Mouse (Mus musculus): ENCODE measurements around the gene Itgae. TPM values are rescaled to one million over a fixed set of nuclear protein-coding genes. Genes with fewer than 3 reads are reported as not detected.

Itgae gene
- polyA plus RNA-seq, 1 experiment from 2014 or later: 0.19 TPM

DNA sequence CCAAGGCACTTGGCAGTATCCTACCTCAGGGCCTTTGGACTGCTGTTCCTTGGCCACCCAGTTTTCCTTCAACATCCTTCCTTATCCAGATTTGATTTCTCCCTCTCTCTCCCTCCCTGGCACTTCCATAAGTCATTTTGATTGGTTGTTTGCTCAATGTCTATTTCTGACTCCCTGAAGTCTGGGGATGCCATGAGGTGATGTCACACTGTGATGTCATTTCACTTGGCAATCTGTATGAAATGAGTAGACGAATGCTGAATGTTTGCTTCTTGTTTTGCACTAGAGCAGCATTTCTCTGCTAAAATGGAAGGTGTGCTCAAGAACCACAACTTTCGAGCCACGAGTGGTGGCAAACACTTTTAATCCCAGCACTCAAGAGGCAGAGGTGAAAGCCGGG lies 71.2 kb downstream of the Itgae start:
- H3K27me3 ChIP-seq (replicated peaks): peaks cover 22% of the 10 kb centered on the region
- H3K4me3 ChIP-seq (replicated peaks): no peak overlapping the region
- H3K9ac ChIP-seq: no peak overlapping the region
- peaks cover 3% of the 10 kb centered on the region; the same call in 1 of the 2 replicates for H3K4me1 ChIP-seq (replicated peaks)
- H3K9me3 ChIP-seq: no peaks in the 10 kb centered on the region
- no peak overlapping the region for H3K4me2 ChIP-seq (replicated peaks)
- no peak overlapping the region for H3K27ac ChIP-seq
- WGBS: 87% methylated on average over 4 of the region's 4 CpGs
- H3K36me3 ChIP-seq: no peaks in the 10 kb centered on the region
- ATAC-seq: no peak

DNA sequence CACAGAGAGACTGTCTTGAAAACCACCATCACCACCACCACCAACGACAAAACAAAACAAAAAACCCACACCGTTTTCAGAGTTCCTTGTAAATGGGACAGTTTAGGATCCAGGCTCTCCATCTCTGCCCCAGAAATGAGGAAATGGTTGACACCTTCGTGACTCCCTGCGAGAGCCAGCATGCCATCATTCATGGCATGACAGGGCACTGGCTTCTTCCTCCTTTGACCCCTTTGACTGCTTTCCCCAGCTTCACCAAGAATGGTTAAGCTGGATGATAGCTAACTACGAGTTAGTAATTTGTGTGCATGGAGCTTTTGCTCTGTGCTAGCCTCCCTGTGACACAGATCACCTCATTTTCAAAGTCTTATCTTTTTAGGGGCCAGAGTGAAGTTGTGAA lies 71.9 kb downstream of the Itgae start:
- peaks cover 22% of the 10 kb centered on the region for H3K27me3 ChIP-seq (replicated peaks)
- 56% methylated on average over 5 of the region's 5 CpGs for WGBS
- peaks cover 3% of the 10 kb centered on the region; the same call in 1 of the 2 replicates for H3K4me1 ChIP-seq (replicated peaks)
- no peak overlapping the region for H3K9ac ChIP-seq
- H3K27ac ChIP-seq: no peak overlapping the region
- no peak for ATAC-seq
- no peaks in the 10 kb centered on the region for H3K9me3 ChIP-seq
- no peak overlapping the region for H3K4me2 ChIP-seq (replicated peaks)
- no peaks in the 10 kb centered on the region for H3K36me3 ChIP-seq
- H3K4me3 ChIP-seq (replicated peaks): no peak overlapping the region

DNA sequence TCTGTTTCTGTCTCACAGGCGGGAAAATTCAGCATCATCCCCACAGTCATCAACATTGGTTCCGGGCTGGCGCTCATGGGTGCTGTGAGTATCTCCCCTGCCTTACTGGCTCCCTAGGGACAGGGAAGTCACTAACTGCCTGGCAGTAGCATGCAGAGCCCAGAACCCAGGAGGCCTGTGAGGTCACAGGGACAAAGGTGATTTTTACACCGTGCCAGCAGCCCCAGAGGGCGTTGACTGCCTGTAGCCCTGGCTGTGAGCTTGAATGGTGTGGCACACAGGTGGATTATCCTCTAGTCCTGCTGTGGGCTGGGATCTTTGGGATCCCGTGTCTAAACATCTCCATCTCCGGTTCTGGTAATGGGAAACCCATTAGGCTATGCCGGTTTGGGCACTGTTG lies 77.7 kb downstream of the Itgae start:
- no peak for ATAC-seq
- WGBS: 87% methylated on average over 8 of the region's 8 CpGs

GRCm38 (mm10) chr11:73168576-73168975 lies 78.2 kb downstream of the Itgae start:
- no peak for ATAC-seq
- no peaks in the 10 kb centered on the region for H3K9me3 ChIP-seq
- WGBS: 88% methylated on average over 6 of the region's 6 CpGs

More for the DNA sequence above, 77.7 kb downstream of the Itgae start:
- no peak overlapping the region for H3K27ac ChIP-seq
- no peaks in the 10 kb centered on the region for H3K36me3 ChIP-seq
- no peak overlapping the region for H3K4me3 ChIP-seq (replicated peaks)
- no peak overlapping the region for H3K9ac ChIP-seq
- no peak overlapping the region for H3K4me2 ChIP-seq (replicated peaks)
- no peaks in the 10 kb centered on the region for H3K9me3 ChIP-seq
- H3K4me1 ChIP-seq (replicated peaks): peaks cover 4% of the 10 kb centered on the region; the same call in 1 of the 2 replicates
- H3K27me3 ChIP-seq (replicated peaks): no peaks in the 10 kb centered on the region

GRCm38 (mm10) chr11:73169231-73169630 lies 78.8 kb downstream of the Itgae start:
- no peak overlapping the region for H3K4me2 ChIP-seq (replicated peaks)
- no peak overlapping the region for H3K9ac ChIP-seq
- H3K27ac ChIP-seq: no peak overlapping the region
- no peaks in the 10 kb centered on the region for H3K27me3 ChIP-seq (replicated peaks)
- H3K4me1 ChIP-seq (replicated peaks): peaks cover 4% of the 10 kb centered on the region; the same call in 1 of the 2 replicates
- ATAC-seq: peak; percentile 60; the same call in 1 of the 2 replicates
- no peaks in the 10 kb centered on the region for H3K9me3 ChIP-seq
- peaks cover 3% of the 10 kb centered on the region; the same call in 1 of the 2 replicates for H3K36me3 ChIP-seq
- H3K4me3 ChIP-seq (replicated peaks): no peak overlapping the region
- 43% methylated on average over 4 of the region's 4 CpGs for WGBS

More at GRCm38 (mm10) chr11:73168576-73168975, 78.2 kb downstream of the Itgae start:
- H3K4me2 ChIP-seq (replicated peaks): no peak overlapping the region
- H3K36me3 ChIP-seq: no peaks in the 10 kb centered on the region
- no peak overlapping the region for H3K9ac ChIP-seq
- no peak overlapping the region for H3K4me3 ChIP-seq (replicated peaks)
- H3K27me3 ChIP-seq (replicated peaks): no peaks in the 10 kb centered on the region
- H3K4me1 ChIP-seq (replicated peaks): peaks cover 4% of the 10 kb centered on the region; the same call in 1 of the 2 replicates
- no peak overlapping the region for H3K27ac ChIP-seq

- peaks cover 15% of the 10 kb centered on the region for H3K4me1 ChIP-seq (replicated peaks)
- no peak overlapping the region for H3K4me3 ChIP-seq (replicated peaks)
- WGBS: 38% methylated on average over 5 of the region's 5 CpGs
- H3K36me3 ChIP-seq: peaks cover 3% of the 10 kb centered on the region; the same call in 1 of the 2 replicates
- H3K27ac ChIP-seq: no peak overlapping the region
- no peak overlapping the region for H3K9ac ChIP-seq
- no peak for ATAC-seq
- no peak overlapping the region for H3K4me2 ChIP-seq (replicated peaks)
- no peaks in the 10 kb centered on the region for H3K9me3 ChIP-seq
- H3K27me3 ChIP-seq (replicated peaks): no peaks in the 10 kb centered on the region
Observed at GRCm38 (mm10) chr11:73172186-73172585, 81.8 kb downstream of the Itgae start.

GRCm38 (mm10) chr11:73175612-73176011 lies 85.2 kb downstream of the Itgae start:
- Histone ChIP-seq H3K27ac (0 out of 2 replicates have a peak overlapping the region, but pooled peaks have one; percentile 63), H3K9ac (peak overlapping the region; percentile 74), H3K4me2 (replicated peaks) (peak overlapping the region; percentile 78), H3K4me1 (replicated peaks) (peaks cover 30% of the 10 kb centered on the region), H3K4me3 (replicated peaks) (peak overlapping the region; percentile 94), H3K36me3 (peaks cover 3% of the 10 kb centered on the region; the same call in 1 of the 2 replicates), H3K9me3 (no peaks in the 10 kb centered on the region), H3K27me3 (replicated peaks) (no peaks in the 10 kb centered on the region)
- ATAC-seq: peak; percentile 31
- 28% methylated on average over 8 of the region's 8 CpGs for WGBS

DNA sequence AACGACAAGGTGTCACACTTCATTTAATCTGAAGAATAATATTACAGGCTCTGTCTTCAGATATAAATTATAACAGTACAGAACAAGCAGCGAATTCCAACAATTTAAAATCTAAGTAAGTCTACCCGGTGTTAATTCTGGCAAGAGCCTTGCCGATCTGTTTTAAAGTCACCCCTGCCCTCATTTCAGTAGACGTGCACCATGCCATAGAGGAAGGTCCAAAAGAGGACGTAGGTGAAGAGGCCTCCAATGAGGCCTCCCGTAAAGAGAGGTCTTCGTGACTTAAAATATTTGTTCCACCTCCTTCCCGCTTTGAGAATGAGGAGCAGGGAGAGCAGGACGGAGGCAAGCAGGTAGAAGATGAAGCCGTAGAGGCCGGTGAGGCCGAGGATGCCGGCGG lies 85.8 kb downstream of the Itgae start:
- Histone ChIP-seq H3K4me2 (replicated peaks) (peak overlapping the region; percentile 78), H3K27me3 (replicated peaks) (no peaks in the 10 kb centered on the region), H3K9ac (peak overlapping the region; percentile 74), H3K27ac (peak overlapping the region; percentile 63; the same call in 1 of the 2 replicates), H3K4me1 (replicated peaks) (peaks cover 30% of the 10 kb centered on the region), H3K9me3 (no peaks in the 10 kb centered on the region), H3K4me3 (replicated peaks) (peak overlapping the region; percentile 94), H3K36me3 (peaks cover 3% of the 10 kb centered on the region; the same call in 1 of the 2 replicates)
- ATAC-seq: no peak
- under 1% methylated on average over 15 of the region's 15 CpGs for WGBS

DNA sequence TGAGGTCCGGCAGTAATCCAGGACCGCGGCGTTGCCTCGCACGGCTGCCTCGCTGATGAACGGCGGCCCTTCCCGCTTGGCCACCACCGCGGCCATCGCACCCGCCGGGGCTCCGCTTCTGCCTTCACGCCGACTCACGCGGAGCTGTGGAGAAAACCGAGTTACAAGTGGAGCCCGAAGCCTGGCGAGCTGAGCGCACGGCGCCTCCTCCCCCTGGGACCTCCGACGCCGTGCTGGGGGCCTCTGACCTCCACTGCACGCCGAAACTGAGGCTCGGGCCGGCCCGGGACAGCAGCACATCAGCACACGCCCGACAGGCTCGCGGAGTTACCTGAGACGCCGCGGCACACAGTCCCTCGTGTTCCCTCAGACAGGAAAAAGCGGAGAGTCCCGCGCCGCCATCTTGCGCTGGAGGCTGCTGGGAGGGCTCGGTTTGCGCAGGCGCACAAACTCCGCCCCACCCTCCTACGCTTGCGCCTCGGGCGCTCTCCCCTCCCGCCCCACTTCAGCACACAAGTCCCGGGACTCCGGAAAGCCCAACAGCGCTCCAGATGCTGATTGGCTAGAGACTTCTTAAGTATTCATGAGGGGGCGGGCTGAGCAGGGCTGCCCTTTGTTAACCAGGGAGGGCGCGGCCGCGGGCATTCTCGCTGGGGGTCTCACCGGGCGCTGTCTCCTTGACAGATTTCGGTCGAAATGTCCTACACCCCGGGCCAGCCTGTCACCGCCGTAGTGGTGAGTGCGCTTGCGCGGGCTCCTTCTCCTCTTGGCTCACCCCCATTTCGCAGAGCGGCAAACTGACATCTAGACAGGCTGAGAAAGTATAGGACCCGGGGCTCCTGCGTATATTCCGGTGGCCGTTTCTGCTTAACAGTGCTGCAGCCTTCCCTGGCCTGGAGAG lies 86.5 kb downstream of the Itgae start, which contains the start of the genes Emc6 and Tax1bp3:
Emc6 (minus strand) TSS at position 430 of the 901 bp plus-strand sequence.
Tax1bp3 (plus strand) TSS at position 476 of the 901 bp plus-strand sequence.
- H3K27me3 ChIP-seq (replicated peaks): no peaks in the 10 kb centered on the region
- peak within 1 kb of the TSS; percentile 78 for H3K4me2 ChIP-seq (replicated peaks)
- H3K9ac ChIP-seq: peak within 1 kb of the TSS; percentile 78
- under 1% methylated on average over 80 of the region's 81 CpGs for WGBS
- no peaks in the 10 kb centered on the region for H3K9me3 ChIP-seq
- peaks cover 3% of the 10 kb centered on the region; the same call in 1 of the 2 replicates for H3K36me3 ChIP-seq
- peaks cover 30% of the 10 kb centered on the region for H3K4me1 ChIP-seq (replicated peaks)
- peak; percentile 97 for ATAC-seq
- peak within 1 kb of the TSS; percentile 97 for H3K27ac ChIP-seq
- H3K4me3 ChIP-seq (replicated peaks): peak within 1 kb of the TSS; percentile 94

DNA sequence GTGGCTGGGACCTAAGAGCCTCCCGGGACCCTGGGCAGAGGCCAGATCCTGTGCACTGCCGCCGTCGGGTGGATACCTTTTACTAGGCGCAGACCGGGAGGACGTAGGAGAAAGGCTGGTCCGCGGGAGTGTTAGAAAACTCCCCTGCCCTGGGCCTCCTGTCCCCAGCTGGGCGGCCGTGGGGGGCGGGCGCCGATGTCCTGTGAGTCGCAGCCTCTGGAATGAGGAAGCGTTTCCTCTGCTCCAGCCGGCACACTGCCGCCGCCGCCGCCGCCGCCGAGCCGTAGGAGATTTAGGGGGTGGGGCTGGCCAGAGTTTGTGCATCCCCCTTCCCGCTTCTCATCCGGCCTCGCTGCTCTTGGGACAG lies 87.1 kb downstream of the Itgae start:
- H3K4me2 ChIP-seq (replicated peaks): peak overlapping the region; percentile 76
- H3K27me3 ChIP-seq (replicated peaks): no peaks in the 10 kb centered on the region
- peak; percentile 86 for ATAC-seq
- peak overlapping the region; percentile 94 for H3K4me3 ChIP-seq (replicated peaks)
- H3K27ac ChIP-seq: peak overlapping the region; percentile 97
- H3K9me3 ChIP-seq: no peaks in the 10 kb centered on the region
- H3K36me3 ChIP-seq: peaks cover 8% of the 10 kb centered on the region; the same call in 1 of the 2 replicates
- under 1% methylated on average over 28 of the region's 28 CpGs for WGBS
- peaks cover 28% of the 10 kb centered on the region for H3K4me1 ChIP-seq (replicated peaks)
- peak overlapping the region; percentile 78 for H3K9ac ChIP-seq

DNA sequence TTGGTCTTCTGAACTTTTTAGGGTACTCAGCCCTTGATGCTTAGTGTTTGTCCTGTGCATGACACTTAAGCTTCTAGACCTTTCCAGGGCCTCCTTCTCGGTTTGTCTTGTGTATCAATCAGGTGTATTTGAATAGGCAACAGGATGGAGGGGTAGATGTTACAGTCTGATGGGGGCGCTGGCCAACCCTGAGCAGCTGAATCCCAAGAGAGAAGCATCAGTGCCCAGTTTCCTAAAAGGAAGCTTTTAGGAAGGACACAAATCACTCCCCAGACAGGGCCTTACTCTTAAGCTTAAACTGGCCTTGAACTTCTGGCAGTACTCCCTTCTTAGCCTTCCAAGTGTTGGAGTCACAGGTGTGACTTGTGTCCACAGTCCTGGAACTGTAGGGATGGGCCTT lies 87.5 kb downstream of the Itgae start:
- 4% methylated on average over 2 of the region's 2 CpGs for WGBS
- H3K9ac ChIP-seq: peak overlapping the region; percentile 78
- H3K9me3 ChIP-seq: no peaks in the 10 kb centered on the region
- peak overlapping the region; percentile 94 for H3K4me3 ChIP-seq (replicated peaks)
- peak; percentile 16 for ATAC-seq
- H3K4me1 ChIP-seq (replicated peaks): peaks cover 26% of the 10 kb centered on the region
- H3K27me3 ChIP-seq (replicated peaks): no peaks in the 10 kb centered on the region
- H3K36me3 ChIP-seq: peaks cover 8% of the 10 kb centered on the region; the same call in 1 of the 2 replicates
- H3K27ac ChIP-seq: peak overlapping the region; percentile 97
- peak overlapping the region; percentile 76 for H3K4me2 ChIP-seq (replicated peaks)

GRCm38 (mm10) chr11:73185872-73186615 lies 95.7 kb downstream of the Itgae start:
- no peak overlapping the region for H3K4me3 ChIP-seq (replicated peaks)
- H3K4me2 ChIP-seq (replicated peaks): no peak overlapping the region
- no peaks in the 10 kb centered on the region for H3K9me3 ChIP-seq
- no peaks in the 10 kb centered on the region for H3K4me1 ChIP-seq (replicated peaks)
- H3K27me3 ChIP-seq (replicated peaks): no peaks in the 10 kb centered on the region
- WGBS: 91% methylated on average over 10 of the region's 10 CpGs
- peaks cover 13% of the 10 kb centered on the region for H3K36me3 ChIP-seq
- H3K27ac ChIP-seq: no peak overlapping the region
- H3K9ac ChIP-seq: no peak overlapping the region
- no peak for ATAC-seq

Data from intestine, embryonic 15.5 days (tissue).